Mouse (Mus musculus) heart, embryonic 12.5 days (tissue): ENCODE results near the gene Rcan1. TPM values are rescaled to one million over a fixed set of nuclear protein-coding genes. Genes with fewer than 3 reads are reported as not detected.

Experiments used
- ATAC-seq: fragments of 200-750 bp; cut with Nextera tagmentation; 2 replicates; pipeline ENCODE4 v1.8.0; 2017; ENCODE audit warnings: moderate TSS enrichment, moderate library complexity; ENCODE audit not compliant: insufficient number of reproducible peaks, low FRiP score
- H3K27ac ChIP-seq: fragments of 300-500 bp; sonication (generic); 2 replicates; pipeline ENCODE4 v1.5.1; 2016; ENCODE audit warnings: mild to moderate bottlenecking, moderate library complexity; ENCODE audit not compliant: poor library complexity, severe bottlenecking
- H3K27me3 ChIP-seq: fragments of 300-500 bp; sonication (generic); replicated peaks from 2 replicates; pipeline ENCODE4 v1.6.1; 2016; ENCODE audit warnings: mild to moderate bottlenecking, moderate library complexity
- H3K36me3 ChIP-seq: fragments of 300-500 bp; sonication (generic); 2 replicates; pipeline ENCODE4 v1.6.1; 2016; ENCODE audit warnings: mild to moderate bottlenecking, moderate library complexity
- H3K4me1 ChIP-seq: fragments of 300-500 bp; sonication (generic); replicated peaks from 2 replicates; pipeline ENCODE4 v1.6.1; 2016; ENCODE audit warnings: mild to moderate bottlenecking
- H3K4me2 ChIP-seq: fragments of 300-500 bp; sonication (generic); 2 replicates; pipeline ENCODE4 v1.6.1; 2016; ENCODE audit warnings: mild to moderate bottlenecking, moderate library complexity
- H3K4me3 ChIP-seq: fragments of 300-500 bp; sonication (generic); 2 replicates; pipeline ENCODE4 v1.5.1; 2016; ENCODE audit warnings: mild to moderate bottlenecking
- H3K9ac ChIP-seq: fragments of 300-500 bp; sonication (generic); 2 replicates; pipeline ENCODE4 v1.6.1; 2016; ENCODE audit warnings: mild to moderate bottlenecking, moderate library complexity
- H3K9me3 ChIP-seq: fragments of 300-500 bp; sonication (generic); replicated peaks from 2 replicates; pipeline ENCODE4 v1.6.1; 2016; ENCODE audit warnings: mild to moderate bottlenecking, moderate library complexity
- WGBS: fragments of 180-500 bp; shearing (Covaris S2); methylation state at CpG from one replicate; pipeline ENCODE4 v1.1.7; 2016; 5-methylcytosine and 5-hydroxymethylcytosine counted together
- polyA plus RNA-seq: library from polyadenylated mRNA; unstranded; fragments of >200 nt; fragmentation: Nextera tagmentation; extraction: Ambion mirVana; gene quantifications from 2 replicates; pipeline ENCODE4 v1.2.1, GENCODE M21; 2016

Gene Rcan1
- polyA plus RNA-seq, 1 experiment from 2014 or later: 148 TPM

DNA sequence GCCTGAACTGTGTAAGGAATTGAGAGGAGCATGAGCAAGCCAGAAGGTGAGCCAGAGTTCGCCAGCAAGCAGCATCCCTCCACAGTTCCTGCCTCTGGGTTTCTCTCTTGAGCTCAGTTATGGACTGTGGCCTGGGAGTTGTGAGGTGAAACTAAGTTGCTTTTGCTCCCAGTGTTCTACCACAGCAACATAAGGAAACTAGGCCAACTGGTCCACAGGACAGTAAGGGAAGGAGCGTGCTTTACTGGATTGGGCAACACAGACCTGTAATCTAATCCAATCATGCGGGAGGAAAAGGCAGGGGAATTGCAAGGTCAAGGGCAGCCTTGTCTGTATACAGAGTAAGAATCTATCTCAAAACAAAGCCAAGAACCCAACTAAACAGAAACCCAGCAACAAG is 37.5 kb downstream of the Rcan1 start:
- no peak overlapping the region for H3K4me2 ChIP-seq
- no peak overlapping the region for H3K4me3 ChIP-seq
- no peak overlapping the region for H3K9ac ChIP-seq
- ATAC-seq: no peak
- H3K27ac ChIP-seq: 0 out of 2 replicates have a peak overlapping the region, but pooled peaks have one; percentile 9
- no peaks in the 10 kb centered on the region for H3K9me3 ChIP-seq
- peaks cover 64% of the 10 kb centered on the region for H3K4me1 ChIP-seq
- WGBS: 87% methylated on average over 3 of the region's 3 CpGs
- no peaks in the 10 kb centered on the region for H3K36me3 ChIP-seq
- H3K27me3 ChIP-seq: no peaks in the 10 kb centered on the region

DNA sequence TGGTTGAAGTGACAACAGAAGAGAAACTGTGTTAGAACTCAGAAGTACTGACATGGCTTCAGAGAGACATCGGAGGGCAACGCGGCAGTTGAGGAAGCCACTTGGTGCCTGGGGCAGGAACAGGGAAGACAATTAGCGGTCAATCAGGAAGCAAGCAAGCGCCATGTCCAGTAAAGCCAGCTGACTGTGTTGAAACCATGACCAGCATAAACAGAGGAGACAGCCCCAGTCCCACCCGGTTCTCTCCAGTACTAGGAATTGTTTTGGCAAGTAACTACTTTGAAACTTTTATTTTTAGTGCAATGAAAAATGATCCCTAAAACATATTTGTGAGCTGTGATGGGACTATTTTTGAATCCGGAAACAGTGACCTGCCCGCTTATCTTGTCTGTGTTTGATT is 39.9 kb downstream of the Rcan1 start:
- Histone ChIP-seq H3K27ac (no peak overlapping the region), H3K27me3 (no peaks in the 10 kb centered on the region), H3K9ac (no peak overlapping the region), H3K9me3 (no peaks in the 10 kb centered on the region), H3K4me3 (no peak overlapping the region), H3K36me3 (no peaks in the 10 kb centered on the region), H3K4me2 (no peak overlapping the region), H3K4me1 (peaks cover 77% of the 10 kb centered on the region)
- no peak for ATAC-seq
- 82% methylated on average over 8 of the region's 8 CpGs for WGBS

DNA sequence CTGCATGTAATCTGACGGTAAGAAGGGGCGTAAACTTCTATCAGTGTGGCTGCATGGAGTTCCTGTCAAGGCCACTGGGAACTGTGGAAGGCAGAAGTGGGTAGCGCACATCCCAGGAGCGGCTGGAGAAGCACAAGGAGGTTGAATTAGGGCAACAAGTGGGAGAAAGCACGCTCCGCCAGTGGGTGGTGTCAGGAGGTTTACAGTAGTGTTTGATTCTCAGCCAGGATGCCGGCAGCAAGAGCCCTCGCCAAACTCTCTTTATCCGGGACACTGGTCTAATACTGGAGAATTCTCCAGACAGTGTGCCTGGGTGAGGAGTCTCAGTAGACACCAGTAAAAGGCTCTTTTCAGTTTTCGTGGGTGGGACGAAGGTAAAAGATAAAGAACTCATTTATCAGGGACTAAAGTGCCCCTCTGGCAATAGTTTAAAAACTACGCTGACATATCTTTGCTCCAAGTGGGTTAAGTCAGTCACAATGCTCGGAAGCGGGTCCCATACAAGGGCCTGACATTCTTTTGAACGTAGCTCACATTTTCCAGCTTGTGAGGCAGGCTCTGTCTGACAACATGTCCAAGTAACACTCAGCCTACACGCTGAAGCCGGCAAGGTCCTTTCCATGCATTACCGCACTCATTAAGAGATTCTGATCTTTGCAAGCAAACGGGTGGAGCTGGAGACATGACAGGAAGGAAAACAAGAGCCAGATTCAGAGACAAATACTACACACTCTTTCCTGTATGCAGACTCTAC is 42.3 kb downstream of the Rcan1 start:
- Histone ChIP-seq H3K4me1 (peaks cover 78% of the 10 kb centered on the region), H3K27ac (peak overlapping the region; percentile 99), H3K9ac (peak overlapping the region; percentile 65), H3K36me3 (no peaks in the 10 kb centered on the region), H3K9me3 (no peaks in the 10 kb centered on the region), H3K27me3 (no peaks in the 10 kb centered on the region), H3K4me3 (no peak overlapping the region), H3K4me2 (peak overlapping the region; percentile 49)
- WGBS: 13% methylated on average over 19 of the region's 19 CpGs
- ATAC-seq: peak; percentile 82

- Histone ChIP-seq H3K9ac (0 out of 2 replicates have a peak overlapping the region, but pooled peaks have one; percentile 54), H3K27ac (peak overlapping the region; percentile 99), H3K27me3 (no peaks in the 10 kb centered on the region), H3K9me3 (no peaks in the 10 kb centered on the region), H3K4me2 (0 out of 2 replicates have a peak overlapping the region, but pooled peaks have one; percentile 24), H3K4me1 (peaks cover 80% of the 10 kb centered on the region), H3K36me3 (no peaks in the 10 kb centered on the region), H3K4me3 (no peak overlapping the region)
- WGBS: 16% methylated on average over 6 of the region's 6 CpGs
- ATAC-seq: no peak
Observed at GRCm38 (mm10) chr16:92426708-92427107, 44.0 kb downstream of the Rcan1 start.

DNA sequence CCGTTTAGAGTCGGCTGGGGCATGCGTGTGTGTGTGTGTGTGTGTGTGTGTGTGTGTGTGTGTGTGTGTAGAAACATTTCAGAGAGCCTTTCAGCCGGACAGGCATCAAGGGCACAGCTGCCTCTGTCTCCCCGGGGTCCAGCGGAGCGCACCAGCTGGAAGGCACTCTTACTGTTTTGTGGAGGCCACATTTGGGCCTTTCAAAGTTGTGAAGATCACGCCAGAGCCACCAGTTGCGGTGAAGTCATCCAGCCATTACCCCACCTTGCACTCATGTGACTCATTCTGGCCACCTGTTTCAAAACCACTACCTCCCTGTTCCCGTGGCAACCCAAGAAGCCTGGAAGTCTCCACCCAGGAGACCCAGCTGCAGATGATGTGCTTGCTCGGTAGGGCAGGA is 44.8 kb downstream of the Rcan1 start:
- ATAC-seq: no peak
- Histone ChIP-seq H3K4me3 (no peak overlapping the region), H3K9ac (peak overlapping the region; percentile 42; the same call in 1 of the 2 replicates), H3K4me2 (no peak overlapping the region), H3K9me3 (no peaks in the 10 kb centered on the region), H3K4me1 (peaks cover 82% of the 10 kb centered on the region), H3K27me3 (no peaks in the 10 kb centered on the region), H3K27ac (peak overlapping the region; percentile 99), H3K36me3 (no peaks in the 10 kb centered on the region)
- 72% methylated on average over 11 of the region's 11 CpGs for WGBS

DNA sequence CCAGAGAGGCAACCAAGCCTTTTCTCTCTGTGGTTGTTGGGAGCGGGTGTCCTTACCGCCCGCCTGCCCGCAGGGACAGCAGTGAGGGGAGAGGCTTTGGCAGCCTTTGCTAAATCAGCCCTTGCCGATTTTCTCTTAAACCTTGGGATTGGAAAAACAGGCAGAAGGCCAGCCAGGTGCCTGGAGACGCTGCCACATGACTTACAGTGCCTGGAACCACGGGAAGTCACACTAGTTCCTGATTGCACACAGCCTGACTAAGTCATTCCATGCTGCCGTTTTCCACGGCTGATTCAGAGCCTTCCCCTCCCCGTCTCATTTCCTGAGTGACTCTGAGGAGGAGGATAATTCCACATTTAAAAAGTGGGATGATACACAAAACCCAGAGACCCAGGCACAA is 47.3 kb downstream of the Rcan1 start:
- H3K9me3 ChIP-seq: no peaks in the 10 kb centered on the region
- peak overlapping the region; percentile 76 for H3K27ac ChIP-seq
- H3K27me3 ChIP-seq: no peaks in the 10 kb centered on the region
- H3K9ac ChIP-seq: peak overlapping the region; percentile 53; the same call in 1 of the 2 replicates
- WGBS: 49% methylated on average over 10 of the region's 10 CpGs
- no peak overlapping the region for H3K4me3 ChIP-seq
- H3K4me2 ChIP-seq: no peak overlapping the region
- peaks cover 70% of the 10 kb centered on the region for H3K4me1 ChIP-seq
- H3K36me3 ChIP-seq: no peaks in the 10 kb centered on the region
- no peak for ATAC-seq

DNA sequence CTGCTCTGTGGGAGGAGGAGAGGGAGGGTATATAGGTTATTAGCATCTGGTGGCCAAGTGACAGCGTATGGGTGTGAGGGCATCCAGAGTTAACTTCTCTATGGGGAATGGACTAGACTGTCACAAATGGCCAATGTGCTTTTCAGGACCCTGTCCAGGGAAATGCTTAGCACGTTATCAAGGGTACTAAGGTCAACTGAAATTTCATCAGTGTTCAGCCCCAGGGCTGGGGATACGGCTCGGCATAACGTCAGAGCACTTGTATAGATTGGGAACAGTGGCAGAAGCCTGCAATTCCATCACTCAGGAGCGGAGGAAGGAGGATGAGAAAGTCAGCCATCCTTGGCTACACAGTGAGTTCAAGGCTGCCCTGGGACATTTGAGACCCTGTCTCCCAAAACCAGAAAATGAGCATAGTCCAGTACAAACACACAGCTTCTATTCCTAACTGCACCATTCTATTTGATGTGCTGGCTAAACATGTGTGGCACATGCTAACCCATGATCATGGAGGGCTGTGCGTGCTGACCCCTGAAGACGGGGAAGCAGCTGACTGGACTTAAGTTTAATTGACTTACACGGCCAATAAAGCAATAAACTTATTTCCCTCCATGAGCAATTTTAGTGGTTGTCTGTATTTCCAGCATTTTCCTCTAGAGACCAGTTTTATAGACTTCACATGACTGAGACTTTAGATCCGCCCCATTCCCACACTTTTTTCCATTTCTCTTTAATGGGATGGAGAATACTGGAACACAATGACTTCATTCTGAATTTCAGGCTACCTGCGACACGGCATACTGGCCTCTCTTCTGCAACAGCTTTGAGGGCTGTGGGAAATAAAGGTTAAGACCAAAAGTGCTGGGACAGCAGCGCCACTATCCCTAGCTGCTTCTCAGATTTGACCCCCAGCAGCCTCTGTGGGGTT is 48.0 kb downstream of the Rcan1 start:
- Histone ChIP-seq H3K9ac (peak overlapping the region; percentile 53; the same call in 1 of the 2 replicates), H3K9me3 (no peaks in the 10 kb centered on the region), H3K4me1 (peaks cover 71% of the 10 kb centered on the region), H3K4me2 (no peak overlapping the region), H3K27me3 (no peaks in the 10 kb centered on the region), H3K27ac (peak overlapping the region; percentile 76), H3K36me3 (peaks cover 2% of the 10 kb centered on the region; the same call in 1 of the 2 replicates), H3K4me3 (no peak overlapping the region)
- WGBS: 72% methylated on average over 13 of the region's 13 CpGs
- ATAC-seq: no peak

DNA sequence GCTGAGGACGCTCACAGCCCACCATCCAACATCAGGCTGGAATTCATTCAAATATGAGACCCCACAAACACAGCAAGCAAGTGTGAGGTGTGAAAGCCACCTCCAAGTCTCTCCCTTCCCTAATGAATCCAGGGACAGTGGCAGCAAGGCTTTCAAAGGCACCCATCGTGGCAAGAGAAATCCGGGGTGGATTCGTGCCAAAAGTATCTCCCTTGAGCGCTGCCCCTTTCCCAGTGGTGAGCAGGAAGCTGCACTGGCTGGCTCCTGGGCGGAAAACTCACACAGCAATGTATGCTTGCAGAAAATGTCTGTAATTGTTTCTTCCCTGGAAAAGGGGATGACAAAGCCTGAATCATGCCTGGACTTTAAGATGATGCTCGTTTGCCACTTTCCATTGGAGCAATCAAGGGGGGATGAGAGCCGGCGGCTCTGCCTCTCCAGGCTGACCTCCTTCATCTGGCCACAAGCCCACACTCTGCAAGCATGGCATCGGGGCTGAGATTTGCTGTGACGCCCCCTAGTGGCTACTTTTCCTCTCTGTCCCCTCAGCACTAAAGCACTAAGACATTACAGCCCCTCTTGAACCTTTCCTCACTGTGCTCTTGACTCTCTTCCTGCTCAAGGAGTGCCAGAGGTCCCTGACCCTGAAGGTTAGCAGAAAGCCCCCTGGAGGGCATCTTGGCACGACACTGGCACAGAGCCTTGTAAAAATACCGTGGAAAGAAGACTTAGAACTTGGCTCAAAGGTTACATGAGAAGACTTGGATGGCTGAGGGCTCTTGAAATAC is 49.3 kb downstream of the Rcan1 start:
- no peak overlapping the region for H3K9ac ChIP-seq
- H3K27me3 ChIP-seq: no peaks in the 10 kb centered on the region
- no peaks in the 10 kb centered on the region for H3K9me3 ChIP-seq
- H3K36me3 ChIP-seq: peaks cover 5% of the 10 kb centered on the region; the same call in 1 of the 2 replicates
- WGBS: 63% methylated on average over 13 of the region's 13 CpGs
- no peak overlapping the region for H3K4me3 ChIP-seq
- H3K27ac ChIP-seq: peak overlapping the region; percentile 52
- ATAC-seq: no peak
- no peak overlapping the region for H3K4me2 ChIP-seq
- H3K4me1 ChIP-seq: peaks cover 66% of the 10 kb centered on the region

DNA sequence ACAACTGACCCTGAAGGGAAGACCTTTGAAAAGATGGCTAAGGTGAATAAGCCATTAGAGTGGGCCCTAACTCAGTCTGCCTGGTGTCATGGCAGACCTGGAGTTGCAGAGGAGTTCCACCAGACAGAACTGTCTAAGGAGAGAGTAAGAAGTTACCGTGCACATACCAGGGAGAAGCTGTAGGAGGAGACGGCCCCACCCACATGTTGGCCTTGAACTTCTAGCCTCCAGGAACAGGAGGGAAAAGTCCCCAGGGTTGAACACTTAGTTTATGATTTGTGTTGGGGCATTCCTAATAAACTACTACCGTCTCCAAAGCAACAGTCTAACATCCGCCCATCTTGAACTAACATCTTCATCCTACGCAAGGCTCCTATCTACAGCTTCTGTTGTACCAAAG is 50.0 kb downstream of the Rcan1 start:
- WGBS: 88% methylated on average over 5 of the region's 5 CpGs
- Histone ChIP-seq H3K4me3 (no peak overlapping the region), H3K27ac (no peak overlapping the region), H3K4me1 (peaks cover 66% of the 10 kb centered on the region), H3K4me2 (no peak overlapping the region), H3K9ac (no peak overlapping the region), H3K36me3 (peaks cover 5% of the 10 kb centered on the region; the same call in 1 of the 2 replicates), H3K9me3 (no peaks in the 10 kb centered on the region), H3K27me3 (no peaks in the 10 kb centered on the region)
- ATAC-seq: no peak

DNA sequence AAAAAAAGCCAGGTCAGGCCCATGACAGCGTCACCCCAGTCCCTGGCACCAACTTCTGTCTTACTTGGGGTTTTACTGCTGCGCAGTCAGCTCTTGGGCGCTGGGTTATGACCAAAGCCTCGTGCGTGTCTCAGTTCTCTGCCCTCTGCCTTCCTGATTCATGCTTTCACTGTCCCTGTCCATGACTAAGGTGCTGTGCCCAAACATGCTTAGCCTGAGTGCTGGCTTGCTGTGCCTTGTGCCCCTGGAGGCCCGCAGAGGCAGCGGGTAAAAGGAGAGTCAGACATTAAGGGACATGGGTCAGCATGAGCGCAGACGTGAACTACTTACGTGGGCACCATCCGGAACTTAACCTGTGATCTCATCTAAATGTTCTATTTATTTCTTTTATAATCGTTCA is 51.6 kb downstream of the Rcan1 start:
- H3K4me1 ChIP-seq: peaks cover 65% of the 10 kb centered on the region
- no peak overlapping the region for H3K9ac ChIP-seq
- no peak overlapping the region for H3K4me2 ChIP-seq
- H3K27ac ChIP-seq: no peak overlapping the region
- no peak for ATAC-seq
- 91% methylated on average over 12 of the region's 12 CpGs for WGBS
- no peaks in the 10 kb centered on the region for H3K9me3 ChIP-seq
- no peak overlapping the region for H3K4me3 ChIP-seq
- H3K36me3 ChIP-seq: peaks cover 5% of the 10 kb centered on the region; the same call in 1 of the 2 replicates
- H3K27me3 ChIP-seq: no peaks in the 10 kb centered on the region
